Mouse (Mus musculus): ENCODE data around the gene Minpp1.

Gene Minpp1

DNA sequence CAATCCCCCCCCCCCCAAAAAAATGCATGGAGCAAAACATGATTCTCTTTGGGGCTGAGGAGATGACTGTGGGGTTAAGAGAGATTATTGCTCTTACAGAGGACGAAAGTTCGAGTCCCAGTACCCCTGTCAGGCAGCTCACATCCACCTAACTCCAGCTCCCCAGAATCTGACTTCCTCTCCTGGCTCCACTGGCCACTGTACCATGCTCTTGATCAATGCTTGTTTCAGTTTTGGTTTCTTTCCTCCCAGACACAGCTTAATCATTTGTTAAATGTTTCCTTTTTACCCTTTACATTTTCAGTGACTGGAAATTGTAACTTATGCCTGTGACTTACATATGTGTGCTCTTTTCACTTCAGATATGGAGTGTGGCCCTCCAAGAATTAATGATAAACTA is 5.4 kb downstream of the Minpp1 start:
- no peak for DNase-seq

DNA sequence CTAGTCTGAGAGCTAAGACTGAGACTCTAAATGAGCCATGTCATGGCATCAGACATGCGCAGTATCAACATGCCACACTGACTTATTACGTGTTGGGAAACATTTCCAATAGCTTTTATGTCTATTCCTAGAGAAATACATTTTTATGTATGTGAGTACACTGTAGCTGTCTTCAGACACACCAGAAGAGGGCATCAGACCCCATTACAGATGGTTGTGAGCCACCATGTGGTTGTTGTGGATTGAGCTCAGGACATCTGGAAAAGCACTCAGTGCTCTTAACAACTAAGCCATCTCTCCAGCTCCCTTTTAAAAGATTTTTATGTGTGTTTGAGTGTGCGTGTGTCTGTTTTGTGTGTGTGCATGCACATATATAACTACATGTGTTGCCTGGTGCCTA is 6.8 kb downstream of the Minpp1 start:
- no peak for DNase-seq

DNA sequence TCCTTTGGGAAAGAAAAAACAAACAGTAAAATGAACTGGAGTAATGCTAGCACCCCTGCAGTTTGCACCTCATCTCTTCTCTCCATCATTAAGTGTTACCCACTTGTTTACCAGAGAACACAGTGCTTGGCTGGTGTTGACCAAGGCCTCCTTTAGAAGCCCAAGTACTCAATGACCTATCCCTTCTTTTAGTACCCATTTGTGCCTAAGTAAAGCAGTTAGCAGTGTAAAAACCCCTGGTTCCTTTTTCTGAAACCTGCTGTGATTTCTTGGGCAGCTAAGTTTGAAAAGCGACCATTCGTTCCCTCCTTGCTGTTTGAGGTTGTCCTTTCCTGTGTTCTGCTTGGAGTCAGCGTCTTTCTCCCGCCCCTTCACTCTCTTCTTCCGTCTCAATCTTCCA is 7.4 kb downstream of the Minpp1 start:
- DNase-seq = no peak

DNA sequence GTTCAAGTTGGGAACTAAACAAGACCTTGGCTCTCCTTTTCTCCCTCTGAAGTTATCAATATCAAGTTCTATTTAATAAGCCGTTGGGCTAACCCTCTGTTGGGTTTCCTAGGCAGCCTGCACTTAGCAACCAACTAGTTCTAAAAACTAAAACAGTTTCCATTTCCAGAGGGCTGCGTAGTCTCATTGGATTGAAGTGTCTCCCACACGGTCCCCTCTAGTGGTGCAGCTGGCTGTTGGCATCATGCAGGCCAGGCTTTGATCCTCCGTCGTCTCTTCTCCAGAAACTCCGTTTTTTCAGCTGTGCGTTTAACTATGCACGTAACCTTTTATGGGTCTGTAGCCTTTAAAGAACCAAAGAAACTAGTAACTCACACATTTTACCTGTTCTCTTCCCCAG is 7.9 kb downstream of the Minpp1 start:
- no peak for DNase-seq

DNA sequence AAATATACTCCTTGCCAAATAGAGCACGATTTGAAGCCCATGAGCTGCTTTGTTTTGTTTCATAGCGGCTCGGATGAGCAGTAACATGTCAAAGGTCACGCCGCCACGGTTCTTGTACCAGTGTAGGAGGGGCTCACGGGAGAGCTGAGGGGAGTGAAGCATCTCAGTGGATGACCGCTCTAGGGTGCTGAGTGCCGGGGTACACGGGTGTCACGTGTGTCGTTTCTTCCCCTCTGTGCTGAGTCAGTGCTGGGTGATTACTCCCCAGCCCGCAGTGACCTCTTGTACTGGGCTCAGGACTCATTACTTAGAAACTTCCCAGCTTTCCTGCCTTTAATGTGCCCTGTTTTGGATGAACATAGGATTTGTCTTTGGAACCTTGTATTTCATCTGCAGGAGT is 9.0 kb downstream of the Minpp1 start:
- no peak for DNase-seq

DNA sequence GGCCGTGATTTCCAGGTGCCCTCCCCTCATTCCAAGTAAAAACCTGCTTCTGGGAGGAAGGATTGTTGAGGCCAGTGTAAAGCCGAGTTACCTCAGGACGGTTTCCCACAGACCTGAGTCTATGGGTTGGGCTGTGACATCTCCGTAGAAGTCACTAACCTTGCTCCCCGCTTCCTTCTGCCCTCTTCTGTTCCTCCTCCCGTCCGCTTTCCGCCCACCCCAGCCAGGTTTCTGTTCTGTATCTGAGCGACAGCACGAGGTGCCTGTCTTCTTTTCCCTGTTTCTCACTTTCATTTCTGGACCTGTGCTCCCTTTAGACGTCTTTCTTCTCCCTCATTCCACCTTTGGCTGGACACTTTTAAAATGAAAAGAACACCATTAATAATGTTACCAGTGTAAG is 9.5 kb downstream of the Minpp1 start:
- no peak for DNase-seq

DNA sequence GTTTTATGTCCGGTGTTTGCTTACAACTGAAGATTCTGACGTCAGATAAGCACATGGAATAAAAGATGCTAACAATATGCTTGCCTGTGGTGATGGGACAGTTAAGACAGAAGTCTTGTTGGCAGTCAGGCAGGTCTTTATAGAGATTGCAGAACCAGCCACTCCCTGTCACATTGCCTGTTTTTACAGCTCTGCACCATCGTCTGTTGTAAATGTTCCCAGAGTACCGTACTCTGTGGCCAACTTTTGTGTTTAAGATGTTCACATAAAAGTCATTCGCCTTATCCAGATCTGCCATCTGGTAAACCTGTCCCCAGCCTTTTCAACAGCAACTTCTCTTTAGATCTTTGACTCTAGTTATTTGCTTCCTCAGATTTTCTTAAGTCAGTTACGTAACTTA is 11.8 kb downstream of the Minpp1 start:
- no peak for DNase-seq

DNA sequence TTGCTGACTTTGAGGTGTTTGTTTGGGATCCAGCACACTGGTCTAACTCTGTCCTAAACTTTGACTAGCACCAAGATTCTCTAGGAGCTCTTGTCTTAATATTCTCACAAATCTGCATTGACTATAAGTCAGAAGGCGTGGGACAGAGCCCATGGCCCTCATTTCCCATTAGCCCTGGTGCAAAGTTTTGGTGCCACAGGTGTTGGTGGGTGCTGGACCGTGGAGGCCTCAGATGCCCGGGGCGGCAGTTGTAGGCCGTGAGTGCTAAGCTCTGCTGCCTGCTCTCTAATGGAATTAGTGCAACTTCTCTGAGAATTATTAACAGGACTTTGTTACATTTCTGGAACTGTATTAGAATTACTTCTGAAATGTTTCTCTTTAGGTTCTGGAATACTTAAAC is 12.4 kb downstream of the Minpp1 start:
- DNase-seq = no peak

DNA sequence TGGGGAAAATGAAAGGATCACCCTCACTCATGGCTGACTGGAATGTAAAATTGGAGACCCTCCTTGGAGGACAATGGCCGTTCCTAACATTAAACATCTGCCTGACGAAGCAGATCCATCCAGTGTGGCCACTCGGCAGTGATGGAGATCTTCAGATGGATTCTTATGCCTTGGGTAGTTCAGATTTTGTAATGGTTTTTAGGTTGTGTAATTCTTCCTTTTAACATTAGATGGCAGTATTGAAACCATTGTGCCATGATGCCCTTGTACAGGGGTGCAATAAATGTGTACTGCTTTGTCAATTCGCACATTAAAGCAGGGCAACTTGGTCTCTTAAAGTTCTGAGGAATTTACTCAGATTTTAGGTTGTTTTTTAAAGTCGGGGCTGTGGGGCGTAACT is 15.8 kb downstream of the Minpp1 start:
- DNase-seq = no peak

DNA sequence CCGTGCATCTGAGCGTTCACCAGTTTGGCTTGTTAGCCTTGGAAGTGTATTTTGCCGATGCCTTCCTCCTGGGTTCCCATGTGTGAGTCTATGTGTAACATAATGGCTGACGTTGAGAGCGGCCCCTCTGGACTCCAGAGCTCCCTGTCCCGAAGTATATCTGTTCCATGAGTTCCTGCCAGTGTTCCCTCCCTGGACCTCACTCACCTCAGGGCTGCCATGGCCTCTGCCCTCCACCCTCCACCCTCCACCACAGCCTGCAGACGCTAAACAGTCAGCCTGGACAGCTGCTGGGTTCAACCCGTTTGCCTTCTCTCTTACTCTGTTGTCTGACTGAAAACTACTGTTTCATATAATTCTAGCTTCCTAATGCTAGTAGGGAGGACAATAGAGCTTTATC is 20.5 kb downstream of the Minpp1 start:
- no peak for DNase-seq

DNA sequence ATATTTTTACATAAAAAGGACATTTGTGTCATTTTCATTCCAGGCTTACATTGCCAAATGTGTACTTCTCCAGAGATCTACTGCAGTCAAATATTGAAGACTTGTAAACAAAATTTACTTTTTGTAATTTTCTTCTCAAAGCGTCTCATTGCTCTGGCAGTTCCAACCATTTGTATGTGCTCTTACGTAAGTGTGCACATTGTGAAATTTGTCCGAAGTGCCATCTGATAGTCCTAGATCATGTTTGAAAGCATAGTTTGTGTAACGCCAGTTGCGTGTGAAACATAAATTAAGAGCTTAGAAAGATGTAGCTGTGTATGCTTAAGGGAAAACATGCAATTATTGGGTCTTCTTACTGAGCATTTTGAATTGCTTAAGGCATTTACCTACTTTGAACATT is 20.9 kb downstream of the Minpp1 start:
- DNase-seq = no peak

DNA sequence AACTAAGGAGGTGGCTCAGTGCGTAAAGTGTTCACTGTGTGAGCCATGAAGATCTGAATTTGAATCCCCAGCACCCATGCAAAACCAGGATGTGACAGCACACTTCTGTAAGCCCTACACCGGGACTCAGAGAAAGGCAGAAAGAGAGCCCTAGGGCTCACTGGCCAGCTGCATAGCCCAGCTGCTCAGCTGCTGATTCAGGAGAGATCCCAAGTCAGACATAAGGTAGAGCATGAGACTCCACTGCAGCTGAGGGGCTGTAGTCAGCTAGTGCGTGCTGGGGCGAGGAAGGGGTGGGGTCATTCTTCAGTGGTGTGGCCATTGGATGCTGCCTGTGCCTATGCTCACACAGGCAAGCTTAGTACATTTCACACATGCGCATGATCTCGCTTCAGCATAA is 21.5 kb downstream of the Minpp1 start:
- no peak for DNase-seq

DNA sequence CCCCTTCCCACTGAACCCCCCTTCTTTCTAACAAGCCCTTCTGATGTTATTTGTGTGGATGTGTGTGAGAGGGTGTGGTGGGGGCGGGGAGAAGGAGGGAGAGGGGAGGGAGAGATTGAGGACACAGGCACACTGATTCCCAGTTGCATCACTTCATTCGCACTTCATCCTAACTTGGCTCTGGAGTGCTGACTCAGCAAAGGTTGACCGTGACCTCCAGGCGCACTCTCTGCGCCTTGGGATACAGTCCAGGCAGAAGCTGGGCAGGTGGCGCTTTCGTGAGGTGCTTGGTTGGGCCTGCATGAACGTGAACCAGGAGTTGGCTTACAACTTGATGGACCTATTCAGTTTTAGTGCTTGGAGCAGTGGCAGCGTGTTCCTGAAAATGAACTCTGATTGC is 22.0 kb downstream of the Minpp1 start:
- no peak for DNase-seq

DNA sequence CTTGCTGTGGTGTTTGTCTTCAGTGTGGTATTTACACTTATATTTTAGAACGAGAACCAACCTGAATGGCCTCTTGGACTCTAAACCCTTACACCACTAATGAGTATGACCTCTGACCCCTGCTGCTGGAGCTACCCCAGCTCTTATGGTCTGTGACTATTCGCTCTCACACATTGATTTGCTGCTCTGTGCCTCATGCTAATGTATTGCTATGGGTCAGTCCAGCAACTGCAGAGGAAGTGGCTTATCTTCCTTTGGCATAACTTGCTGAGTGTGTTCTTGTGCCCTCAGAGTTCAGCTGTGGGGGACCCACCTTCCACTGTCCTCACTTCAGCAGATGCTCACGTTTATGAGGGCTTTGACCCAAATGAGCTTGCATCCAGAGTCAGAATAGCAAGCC is 24.7 kb downstream of the Minpp1 start:
- DNase-seq = no peak

DNA sequence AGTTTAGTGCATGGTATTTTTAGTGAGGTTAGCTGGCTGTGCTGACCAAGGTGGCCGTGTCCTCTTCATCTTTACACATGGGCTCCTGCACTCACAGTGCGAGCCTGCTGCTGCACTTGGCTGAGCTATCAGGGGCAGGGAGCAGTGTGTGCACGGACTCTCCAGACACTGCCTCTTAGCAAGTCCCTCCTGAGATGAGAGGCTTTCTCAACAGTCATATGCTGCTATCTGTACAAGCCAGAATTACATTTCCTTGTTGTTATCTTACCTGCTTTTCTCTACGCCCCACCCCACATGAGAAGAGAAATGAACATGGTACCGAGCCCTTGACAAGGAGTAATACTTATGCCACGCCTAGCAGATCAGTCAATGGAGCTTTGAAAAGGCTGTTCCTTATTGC is 25.4 kb downstream of the Minpp1 start:
- DNase-seq = no peak

DNA sequence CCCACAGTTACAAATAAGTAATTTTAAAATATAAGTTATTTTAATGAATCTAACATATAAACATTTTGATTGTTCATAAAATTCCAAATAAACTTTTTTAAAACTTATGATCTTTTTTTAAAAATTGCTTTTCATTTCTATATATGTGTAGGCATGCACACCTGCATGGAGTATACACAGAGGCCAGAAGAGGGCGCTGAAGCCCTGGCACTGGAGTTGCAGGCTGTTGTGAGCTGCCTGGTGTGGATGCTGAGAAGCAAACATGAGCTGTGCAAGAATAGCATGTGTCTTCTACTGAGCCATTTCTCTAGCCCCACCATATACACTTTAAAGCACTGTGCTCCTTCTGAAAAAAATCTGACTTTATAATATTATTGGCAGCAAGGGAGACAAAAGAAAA is 26.9 kb downstream of the Minpp1 start:
- DNase-seq = no peak

DNA sequence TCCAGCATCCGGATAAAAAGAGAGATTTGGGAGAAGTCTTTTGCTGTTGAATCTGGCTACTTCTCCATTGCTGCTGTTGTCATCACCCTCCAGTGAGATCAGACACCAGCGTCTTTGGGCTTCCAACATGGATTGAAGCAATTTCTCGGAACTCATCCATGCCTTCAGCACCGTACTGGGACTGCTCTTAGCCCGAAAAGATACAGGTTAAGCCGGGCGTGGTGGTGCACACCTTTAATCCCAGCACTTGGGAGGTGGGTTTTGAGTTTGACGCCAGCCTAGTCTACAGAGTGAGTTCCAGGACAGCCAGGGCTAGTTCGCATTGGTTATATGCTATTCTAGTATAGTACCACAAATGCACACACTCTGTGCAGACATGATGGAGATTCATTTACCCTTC is 31.0 kb downstream of the Minpp1 start:
- no peak for DNase-seq

DNA sequence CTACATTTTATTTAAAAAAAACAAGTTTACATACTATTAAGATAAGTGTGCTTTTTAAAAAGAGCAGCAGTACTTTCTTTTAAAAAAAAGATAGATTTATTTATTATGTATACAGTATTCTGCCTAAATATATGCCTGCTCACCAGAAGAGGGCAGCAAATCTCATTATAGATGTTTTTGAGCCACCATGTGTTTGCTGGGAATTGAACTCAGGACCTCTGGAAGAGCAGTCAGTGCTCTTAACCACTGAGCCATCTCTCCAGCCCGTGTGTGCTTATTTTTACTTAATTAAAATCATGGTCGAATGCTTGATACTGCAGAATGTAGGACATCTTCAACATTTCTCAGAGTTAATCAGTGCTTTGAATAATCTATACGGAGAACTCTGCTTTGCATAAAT is 35.9 kb downstream of the Minpp1 start:
- no peak for DNase-seq

DNA sequence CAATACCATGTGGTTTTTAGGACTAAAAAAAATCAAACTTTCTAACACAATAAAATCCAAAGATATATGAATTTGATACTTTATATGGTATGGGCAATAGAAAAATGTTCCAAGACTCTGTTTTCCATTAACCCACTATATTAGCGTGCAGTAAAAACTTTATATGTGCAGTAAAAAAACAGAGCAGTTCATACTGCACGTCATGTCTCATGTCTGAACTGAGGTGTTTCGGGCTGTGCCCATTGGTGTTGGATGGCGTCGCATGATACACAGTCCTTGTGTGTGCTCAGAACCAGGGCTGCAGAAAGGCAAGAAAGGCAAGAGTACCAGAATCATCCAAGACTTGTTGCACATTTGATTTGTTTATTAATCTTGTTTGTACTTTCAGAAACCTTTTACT is 36.7 kb downstream of the Minpp1 start:
- DNase-seq = no peak

DNA sequence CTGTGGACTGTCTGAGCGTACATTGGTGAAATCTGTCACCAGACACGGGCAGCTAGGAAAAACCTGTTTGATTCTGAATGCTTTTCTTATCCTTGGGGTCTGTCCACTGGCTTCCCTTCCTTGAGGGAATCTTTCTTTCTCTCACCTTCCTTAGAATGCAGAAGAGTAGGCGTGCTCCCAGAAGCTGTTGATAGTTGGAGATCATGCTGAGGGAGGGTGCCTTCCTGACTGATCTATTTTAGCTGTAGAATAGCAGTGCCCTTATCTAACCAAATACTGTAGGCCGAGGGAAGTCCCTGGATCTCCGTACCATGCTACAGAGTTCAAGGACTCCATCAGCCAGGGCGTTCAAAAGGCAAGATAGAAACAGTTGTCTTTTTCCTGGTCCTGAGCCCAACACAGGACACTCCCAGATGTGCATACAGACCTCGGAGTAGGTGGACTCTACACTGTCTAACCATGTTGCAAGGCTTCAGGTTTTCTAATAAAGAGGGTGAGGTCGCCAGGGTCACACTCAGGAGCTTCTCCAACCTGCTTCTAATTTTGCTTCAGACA is 37.3 kb downstream of the Minpp1 start:
- no peak for DNase-seq

DNA sequence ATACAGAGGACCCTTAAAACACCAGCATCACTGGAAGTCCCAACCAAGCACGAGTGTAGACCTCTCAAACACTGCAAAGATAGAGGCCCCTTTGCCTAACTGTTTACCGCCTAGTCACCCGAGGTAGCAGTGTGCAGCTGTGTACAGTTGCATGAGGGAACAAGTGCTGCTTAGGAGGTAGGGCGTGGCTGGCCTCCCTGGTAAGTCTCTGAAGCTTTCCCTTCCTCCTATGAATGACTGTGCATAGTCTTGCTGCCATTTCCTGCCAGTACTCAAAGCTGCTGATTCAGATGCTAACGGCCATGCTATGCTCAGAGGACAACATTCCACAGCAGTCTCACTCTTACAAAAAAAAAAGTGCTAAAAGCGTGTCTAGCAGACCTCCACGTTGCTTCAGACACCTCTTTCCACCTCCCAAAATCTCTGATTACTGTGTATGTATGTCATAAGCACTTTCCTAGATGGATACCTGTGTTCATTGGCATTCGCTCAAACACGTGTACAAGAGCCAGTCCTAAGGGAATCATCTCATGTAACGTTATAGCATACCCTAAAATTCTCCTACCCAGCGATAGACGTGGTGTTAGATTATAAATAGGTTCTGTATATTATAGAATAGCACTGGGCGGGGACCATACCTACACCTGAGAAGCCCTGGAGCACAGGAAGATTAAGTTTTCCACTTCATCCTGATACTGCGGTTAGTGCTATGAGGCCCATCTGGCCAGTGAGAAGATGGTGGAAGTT is 38.4 kb downstream of the Minpp1 start:
- no peak for DNase-seq

DNA sequence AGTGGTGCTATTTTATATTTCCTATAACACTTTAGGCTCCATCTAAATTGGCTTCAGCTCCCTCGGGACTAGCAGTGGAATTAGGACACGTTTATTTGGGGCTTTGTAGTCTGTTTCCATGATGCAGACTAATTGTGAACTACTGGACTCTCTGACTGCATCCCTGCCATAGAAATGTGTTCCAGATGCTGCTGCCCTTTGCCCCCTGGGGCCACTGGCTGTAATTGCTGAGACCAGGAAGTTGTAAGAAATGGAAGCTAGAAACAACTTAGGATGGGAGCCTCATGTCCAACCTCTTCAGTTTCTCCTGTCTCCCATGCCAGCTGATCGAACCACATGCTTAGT is 38.9 kb downstream of the Minpp1 start:
- no peak for DNase-seq

DNA sequence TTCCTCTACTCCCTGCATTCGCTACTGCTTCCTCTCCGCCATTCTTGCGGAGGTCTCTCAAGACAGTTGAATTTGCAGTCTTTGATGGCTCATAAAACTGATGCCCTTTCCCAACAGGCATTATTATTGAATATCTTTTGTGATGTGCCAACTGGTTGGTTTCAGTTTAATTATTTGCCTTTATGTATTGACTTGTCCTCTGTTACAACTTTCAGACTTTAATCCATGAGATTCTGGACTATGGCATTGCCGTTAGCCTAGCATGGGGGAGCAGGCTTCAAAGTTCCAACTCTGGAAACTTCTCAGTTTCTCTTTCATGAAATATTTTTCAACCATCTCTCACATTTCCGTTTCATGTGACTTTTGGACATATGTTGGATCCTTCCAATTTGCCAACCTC is 41.6 kb downstream of the Minpp1 start:
- no peak for DNase-seq

DNA sequence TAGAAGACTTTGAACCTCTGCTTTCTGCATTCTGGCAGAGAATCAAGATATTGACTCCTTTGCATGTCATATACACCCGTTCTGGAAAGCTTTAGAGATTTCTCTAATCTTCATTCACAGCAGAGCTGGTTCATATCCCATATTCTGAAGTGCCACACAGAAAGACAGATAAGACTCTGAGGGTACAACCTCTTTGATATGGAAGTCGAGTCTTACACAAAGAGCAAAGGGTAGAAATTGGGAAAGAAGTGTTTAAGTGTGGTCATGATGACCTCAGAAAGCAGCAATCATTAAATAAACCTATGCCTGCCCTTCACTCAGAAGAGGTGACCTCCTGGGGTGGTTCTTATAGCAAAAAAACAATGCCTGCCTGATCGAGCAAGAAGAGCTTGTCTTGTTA is 43.2 kb downstream of the Minpp1 start:
- no peak for DNase-seq

DNA sequence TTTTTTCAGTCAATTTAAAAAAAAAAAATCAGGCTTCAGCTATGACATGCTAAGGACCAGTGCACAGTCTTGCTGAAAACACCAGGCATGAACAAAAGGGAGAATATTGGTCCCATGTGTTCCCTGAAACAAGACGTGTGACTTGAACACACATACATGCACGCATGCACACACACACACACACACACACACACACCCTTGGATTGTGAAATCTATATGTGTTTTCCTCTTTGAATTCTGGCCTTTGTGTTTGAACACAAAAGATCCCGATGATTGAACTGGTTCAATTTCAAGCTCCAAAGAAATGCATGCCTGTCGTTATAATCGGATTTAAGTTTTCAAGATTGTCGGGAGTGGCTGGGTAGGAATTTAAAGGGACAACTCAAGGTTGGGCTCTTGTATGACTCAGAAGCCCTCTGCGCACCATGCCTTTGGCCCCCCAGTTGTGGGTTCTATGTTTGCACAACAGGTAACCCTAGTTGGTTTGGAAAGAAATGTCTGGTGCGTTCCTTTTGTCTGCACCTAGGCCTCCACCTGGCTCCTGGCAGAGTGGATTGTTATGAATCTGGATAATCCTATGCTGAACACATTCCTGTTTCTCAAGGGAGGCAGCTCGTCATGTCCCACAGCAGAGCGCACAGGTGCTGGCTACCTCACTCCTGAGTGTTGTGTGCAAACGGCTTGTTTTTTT is 43.8 kb downstream of the Minpp1 start:
- no peak for DNase-seq
